In genomic region chr15:79942541-79942940, GRCm38 (mm10) we compare ENCODE assay signal across 16 mouse cellular contexts.
"Had no signal": no experiment of that assay in that cellular context is flagged by ENCODE, and none has a peak within 500 bp of the region (broad histone marks: within the 10 kb centered on the region; RNA-seq: fewer than 3 reads in every experiment).

No protein-coding gene starts in this region.

- H3K9ac ChIP-seq: lung, embryonic 14.5 days; midbrain, embryonic 13.5 days; midbrain, embryonic 15.5 days; neural tube, embryonic 12.5 days; stomach, embryonic 15.5 days had no signal

- ATAC-seq: midbrain, embryonic 13.5 days; midbrain, embryonic 15.5 days had no signal

- H3K4me2 ChIP-seq: lung, embryonic 14.5 days; midbrain, embryonic 11.5 days; midbrain, embryonic 13.5 days; midbrain, embryonic 15.5 days; neural tube, embryonic 12.5 days; stomach, embryonic 15.5 days had no signal

- H3K4me1 ChIP-seq: midbrain, embryonic 13.5 days; midbrain, embryonic 15.5 days; neural tube, embryonic 12.5 days; stomach, embryonic 15.5 days had no signal

- H3K9me3 ChIP-seq: midbrain, embryonic 13.5 days; midbrain, embryonic 15.5 days; neural tube, embryonic 12.5 days; stomach, embryonic 15.5 days had no signal

- DNase-seq: lung, adult 18-20 months; lung, embryonic 14.5 days; lung, postnatal 10 days; lung, postnatal 36 days; right cerebral cortex, postnatal 14 days; thymus, adult 2 months; thymus, postnatal 25 days; thymus, postnatal 4 days had no signal

- H3K27ac ChIP-seq: macrophage; midbrain, embryonic 13.5 days; midbrain, embryonic 15.5 days; neural tube, embryonic 12.5 days; stomach, embryonic 15.5 days; stomach, postnatal 0 days had no signal

- H3K4me3 ChIP-seq: megakaryocyte, embryonic 14.5 days; midbrain, embryonic 13.5 days; midbrain, embryonic 15.5 days; neural tube, embryonic 12.5 days; stomach, embryonic 15.5 days had no signal

- H3K36me3 ChIP-seq: midbrain, embryonic 13.5 days; midbrain, embryonic 15.5 days; neural tube, embryonic 12.5 days; stomach, embryonic 15.5 days had no signal

- H3K27me3 ChIP-seq: midbrain, embryonic 15.5 days; neural tube, embryonic 12.5 days; stomach, embryonic 15.5 days had no signal
